Comparison of ENCODE assay signal across 8 mouse cellular contexts in the genomic region with DNA sequence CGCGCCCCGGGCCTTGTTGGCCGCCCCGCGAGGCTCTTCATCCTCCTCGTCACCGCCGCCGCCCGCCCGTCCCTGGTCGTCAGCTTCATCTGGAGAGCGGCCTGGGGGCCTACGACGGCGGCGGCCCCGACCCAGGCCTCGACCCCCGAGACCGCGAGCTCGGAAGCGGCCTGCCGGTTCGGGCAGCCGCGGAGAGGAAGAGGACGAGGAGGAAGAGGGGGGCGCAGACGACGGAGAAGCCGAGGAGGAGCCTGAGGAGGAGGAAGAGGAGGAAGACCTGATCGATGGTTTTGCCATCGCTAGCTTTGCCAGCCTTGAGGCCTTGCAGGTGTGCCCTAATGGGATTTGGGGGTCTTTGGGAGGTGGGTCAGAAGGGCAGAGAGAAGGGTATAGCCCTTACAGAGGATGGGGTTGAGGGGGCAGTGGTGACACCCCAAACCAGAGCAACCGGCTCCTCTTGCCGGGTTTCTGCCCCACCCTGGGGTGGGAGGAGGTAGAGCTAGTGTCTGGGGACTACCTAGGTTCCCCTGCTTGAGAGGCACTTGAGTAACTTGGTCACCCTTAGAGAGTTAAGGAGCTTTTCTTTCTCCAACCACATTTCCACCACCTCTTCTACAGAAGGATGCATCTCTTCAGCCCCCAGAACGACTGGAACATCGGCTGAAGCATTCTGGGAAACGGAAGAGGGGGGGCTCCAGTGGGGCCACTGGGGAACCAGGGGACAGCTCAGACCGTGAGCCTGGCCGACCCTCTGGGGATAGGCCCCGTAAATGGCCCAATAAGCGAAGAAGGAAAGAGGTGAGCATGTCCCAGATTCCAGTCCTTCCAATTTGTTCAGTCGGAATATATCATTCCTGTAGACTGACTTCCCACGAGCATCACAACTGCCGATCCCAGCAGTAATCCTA. TPM values are rescaled to one million over a fixed set of nuclear protein-coding genes. Genes with fewer than 3 reads are reported as not detected.
DNase-seq lines count a peak whose midpoint lies in the region; ATAC-seq and TF ChIP-seq lines count a peak whose summit lies in the region.

No protein-coding gene starts in this region.

- 3% methylated on average over 48 of the region's 48 CpGs for WGBS in hindbrain, embryonic 15.5 days
- WGBS in liver, postnatal 0 days (ENCODE audit: insufficient replicate concordance) = 3% methylated on average over 47 of the region's 48 CpGs

- peaks cover 32% of the 10 kb centered on the region for H3K79me3 ChIP-seq in C2C12 (ENCODE audit: low read depth)

- TF ChIP-seq CTCF in C2C12 (IDR thresholded peaks at IDR 0.05; ENCODE audit: control insufficient read depth, insufficient read depth, insufficient read length) = no peak
- TF ChIP-seq CTCF in embryonic fibroblast, embryonic 13.5 days (IDR thresholded peaks at IDR 0.05; ENCODE audit: borderline replicate concordance, insufficient read depth, low read length) = no peak
- TF ChIP-seq CTCF in liver, postnatal 0 days (IDR thresholded peaks at IDR 0.05; ENCODE audit: low read depth) = no peak

- TF ChIP-seq EP300 in liver, postnatal 0 days (IDR thresholded peaks at IDR 0.05; ENCODE audit: low read depth) = no peak

- H3ac ChIP-seq in C2C12 (ENCODE audit: control insufficient read depth, insufficient read length, low read depth) = peak overlapping the region; percentile 66

- TF ChIP-seq POLR2A in embryonic fibroblast, embryonic 13.5 days (IDR thresholded peaks at IDR 0.05; ENCODE audit: low read depth, low read length) = no peak

- H3K27me3 ChIP-seq in C2C12 (ENCODE audit: control insufficient read depth, insufficient read depth, insufficient read length) = no peaks in the 10 kb centered on the region
- no peaks in the 10 kb centered on the region for H3K27me3 ChIP-seq in hindbrain, embryonic 15.5 days
- H3K27me3 ChIP-seq in liver, postnatal 0 days (ENCODE audit: insufficient read depth, low read length) = no peaks in the 10 kb centered on the region

- no peak for ATAC-seq in CD4-positive, CD25-positive, alpha-beta regulatory T cell, adult 4 months
- ATAC-seq in hindbrain, embryonic 15.5 days (ENCODE audit: low FRiP score, low read depth) = no peak
- ATAC-seq in liver, postnatal 0 days = no peak
- no peak for ATAC-seq in inflammation-experienced regulatory T-cells, adult 6 months

- H3K9ac ChIP-seq in hindbrain, embryonic 15.5 days = peak overlapping the region; percentile 89
- H3K9ac ChIP-seq in liver, postnatal 0 days (replicated peaks) = peak overlapping the region; percentile 96

- H3K9me3 ChIP-seq in hindbrain, embryonic 15.5 days = no peaks in the 10 kb centered on the region
- H3K9me3 ChIP-seq in liver, postnatal 0 days (ENCODE audit: low read length) = no peaks in the 10 kb centered on the region

- peak overlapping the region; percentile 93 for H3K4me2 ChIP-seq in hindbrain, embryonic 15.5 days
- H3K4me2 ChIP-seq in liver, postnatal 0 days (ENCODE audit: low read depth, low read length) = peak overlapping the region; percentile 78

- peaks cover 46% of the 10 kb centered on the region for H3K79me2 ChIP-seq in C2C12 (ENCODE audit: control insufficient read depth, insufficient read depth)

- peak overlapping the region; percentile 66 for H3K4me3 ChIP-seq in C2C12 (ENCODE audit: insufficient read depth, poor library complexity, severe bottlenecking)
- peak overlapping the region; percentile 54 for H3K4me3 ChIP-seq in embryonic fibroblast, embryonic 13.5 days (ENCODE audit: insufficient read depth, low read length)
- H3K4me3 ChIP-seq in hindbrain, embryonic 15.5 days = peak overlapping the region; percentile 79
- H3K4me3 ChIP-seq in liver, postnatal 0 days (ENCODE audit: low read depth, low read length) = peak overlapping the region; percentile 97

- DNase-seq in CD4-positive, CD25-positive, alpha-beta regulatory T cell, adult 2 months (ENCODE audit: low read depth, low spot score) = peak; percentile 35
- DNase-seq in liver, postnatal 0 days = peak; percentile 28
- DNase-seq in spleen, postnatal 10 days (ENCODE audit: low spot score in 2 of 2) = peak; percentile 63 to 71

- peaks cover 9% of the 10 kb centered on the region for H3K4me1 ChIP-seq in embryonic fibroblast, embryonic 13.5 days (ENCODE audit: control insufficient read depth, insufficient read depth, low read length)
- peaks cover 41% of the 10 kb centered on the region for H3K4me1 ChIP-seq in hindbrain, embryonic 15.5 days (replicated peaks)
- peaks cover 26% of the 10 kb centered on the region for H3K4me1 ChIP-seq in liver, postnatal 0 days (ENCODE audit: insufficient read depth)

- H3K27ac ChIP-seq in embryonic fibroblast, embryonic 13.5 days (ENCODE audit: insufficient read depth, low read length) = peak overlapping the region; percentile 93
- peak overlapping the region; percentile 98 for H3K27ac ChIP-seq in hindbrain, embryonic 15.5 days (replicated peaks)
- H3K27ac ChIP-seq in liver, postnatal 0 days (ENCODE audit: low read depth) = peak overlapping the region; percentile 95

- H3K36me3 ChIP-seq in C2C12 (ENCODE audit: control insufficient read depth, insufficient read depth) = peaks cover 56% of the 10 kb centered on the region
- peaks cover 47% of the 10 kb centered on the region for H3K36me3 ChIP-seq in hindbrain, embryonic 15.5 days
- peaks cover 54% of the 10 kb centered on the region for H3K36me3 ChIP-seq in liver, postnatal 0 days (replicated peaks; ENCODE audit: insufficient read depth, low read length)

TF ChIP-seq in C2C12, 6 proteins besides CTCF, POLR2A, EP300 and RAD21:
- no peak for TF ChIP-seq MYOG (IDR thresholded peaks at IDR 0.05; ENCODE audit: control insufficient read depth, extremely low read depth, insufficient read length)
- no peak for TF ChIP-seq CEBPB (IDR thresholded peaks at IDR 0.05; ENCODE audit: low read depth)
TF ChIP-seq in C2C12: peak in this region for 0.

RNA-seq across cellular contexts. Expression of gene Fbrs, which starts 0.6 kb away (rescaled TPM):
- polyA plus RNA-seq in CD4-positive, CD25-positive, alpha-beta regulatory T cell, adult 4 months (2017; shearing (Covaris generic)) = 10 to 100 TPM; 22.9 to 24.0 TPM
- polyA plus RNA-seq in C2C12 (2012; fragmentation: generic; extraction: Trizol) = 20.9 TPM
- 54.2 and 58.1 TPM in 2 replicates for polyA plus RNA-seq in embryonic fibroblast, embryonic 13.5 days (2011; ENCODE audit: insufficient read length, low read depth, missing spikeins)
- 13.9 and 15.4 TPM in 2 replicates for polyA plus RNA-seq in hindbrain, embryonic 15.5 days (2015; fragmentation: Nextera tagmentation; extraction: Ambion mirVana)
- polyA plus RNA-seq in liver, postnatal 0 days (2015; fragmentation: Nextera tagmentation; extraction: Ambion mirVana) = 4.7 TPM in 2 replicates
- polyA plus RNA-seq in inflammation-experienced regulatory T-cells, adult 6 months (2017; shearing (Covaris generic)) = 10 to 100 TPM; 17.7 to 30.0 (median 19.5) TPM

RNA-seq across cellular contexts. Expression of gene Prr14, which starts 20.2 kb away (rescaled TPM):
- polyA plus RNA-seq in CD4-positive, CD25-positive, alpha-beta regulatory T cell, adult 4 months (2017; shearing (Covaris generic)) = 100 to 1,000 TPM; 181 to 236 TPM
- 28.6 TPM for polyA plus RNA-seq in C2C12 (2012; fragmentation: generic; extraction: Trizol)
- polyA plus RNA-seq in embryonic fibroblast, embryonic 13.5 days (2011; ENCODE audit: insufficient read length, low read depth, missing spikeins) = 73.6 and 83.0 TPM in 2 replicates
- polyA plus RNA-seq in hindbrain, embryonic 15.5 days (2015; fragmentation: Nextera tagmentation; extraction: Ambion mirVana) = 36.9 and 42.8 TPM in 2 replicates
- 16.0 and 17.6 TPM in 2 replicates for polyA plus RNA-seq in liver, postnatal 0 days (2015; fragmentation: Nextera tagmentation; extraction: Ambion mirVana)
- 100 to 1,000 TPM; 151 to 194 (median 184) TPM for polyA plus RNA-seq in inflammation-experienced regulatory T-cells, adult 6 months (2017; shearing (Covaris generic))

RNA-seq across cellular contexts. Expression of gene Zfp689, which starts 30.6 kb away (rescaled TPM):
- polyA plus RNA-seq in CD4-positive, CD25-positive, alpha-beta regulatory T cell, adult 4 months (2017; shearing (Covaris generic)) = 1 to 10 TPM; 5.6 to 7.9 TPM
- 3.7 TPM for polyA plus RNA-seq in C2C12 (2012; fragmentation: generic; extraction: Trizol)
- 1.8 and 3.2 TPM in 2 replicates for polyA plus RNA-seq in embryonic fibroblast, embryonic 13.5 days (2011; ENCODE audit: insufficient read length, low read depth, missing spikeins)
- polyA plus RNA-seq in hindbrain, embryonic 15.5 days (2015; fragmentation: Nextera tagmentation; extraction: Ambion mirVana) = 14.7 and 15.8 TPM in 2 replicates
- polyA plus RNA-seq in liver, postnatal 0 days (2015; fragmentation: Nextera tagmentation; extraction: Ambion mirVana) = 1.4 and 1.5 TPM in 2 replicates
- 1 to 10 TPM; 4.3 to 5.0 (median 4.7) TPM for polyA plus RNA-seq in inflammation-experienced regulatory T-cells, adult 6 months (2017; shearing (Covaris generic))

RNA-seq across cellular contexts. Expression of gene Srcap, which starts 32.2 kb away (rescaled TPM):
- polyA plus RNA-seq in CD4-positive, CD25-positive, alpha-beta regulatory T cell, adult 4 months (2017; shearing (Covaris generic)) = 10 to 100 TPM in 1 of 2 experiments, 1 to 10 TPM in 1; 9.1 to 11.4 TPM
- polyA plus RNA-seq in C2C12 (2012; fragmentation: generic; extraction: Trizol) = 24.1 TPM
- polyA plus RNA-seq in embryonic fibroblast, embryonic 13.5 days (2011; ENCODE audit: insufficient read length, low read depth, missing spikeins) = 63.8 and 64.6 TPM in 2 replicates
- polyA plus RNA-seq in hindbrain, embryonic 15.5 days (2015; fragmentation: Nextera tagmentation; extraction: Ambion mirVana) = 57.2 and 57.4 TPM in 2 replicates
- 6.7 and 7.7 TPM in 2 replicates for polyA plus RNA-seq in liver, postnatal 0 days (2015; fragmentation: Nextera tagmentation; extraction: Ambion mirVana)
- polyA plus RNA-seq in inflammation-experienced regulatory T-cells, adult 6 months (2017; shearing (Covaris generic)) = 10 to 100 TPM in 1 of 3 experiments, 1 to 10 TPM in 2; 6.2 to 19.0 (median 9.0) TPM

RNA-seq across cellular contexts. Expression of gene Gm42715, which starts 39.8 kb away (rescaled TPM):
- polyA plus RNA-seq in CD4-positive, CD25-positive, alpha-beta regulatory T cell, adult 4 months (2017; shearing (Covaris generic)) = 10 to 100 TPM; 29.9 to 31.9 TPM
- 14.9 TPM for polyA plus RNA-seq in C2C12 (2012; fragmentation: generic; extraction: Trizol)
- polyA plus RNA-seq in embryonic fibroblast, embryonic 13.5 days (2011; ENCODE audit: insufficient read length, low read depth, missing spikeins) = 10.3 and 12.0 TPM in 2 replicates
- polyA plus RNA-seq in hindbrain, embryonic 15.5 days (2015; fragmentation: Nextera tagmentation; extraction: Ambion mirVana) = 14.7 and 15.6 TPM in 2 replicates
- polyA plus RNA-seq in liver, postnatal 0 days (2015; fragmentation: Nextera tagmentation; extraction: Ambion mirVana) = 3.6 and 4.1 TPM in 2 replicates
- 10 to 100 TPM; 22.6 to 29.7 (median 25.3) TPM for polyA plus RNA-seq in inflammation-experienced regulatory T-cells, adult 6 months (2017; shearing (Covaris generic))
